Mouse (Mus musculus) neural tube, embryonic 10.5 days (tissue): Measurements from ENCODE around the gene Rabgef1.

ENCODE experiments used
- DNase-seq: peaks from one replicate; pipeline ENCODE4 v3.0.0-alpha.2; 2017; ENCODE audit warnings: low spot score; ENCODE audit errors: extremely low spot score

Rabgef1 gene

DNA sequence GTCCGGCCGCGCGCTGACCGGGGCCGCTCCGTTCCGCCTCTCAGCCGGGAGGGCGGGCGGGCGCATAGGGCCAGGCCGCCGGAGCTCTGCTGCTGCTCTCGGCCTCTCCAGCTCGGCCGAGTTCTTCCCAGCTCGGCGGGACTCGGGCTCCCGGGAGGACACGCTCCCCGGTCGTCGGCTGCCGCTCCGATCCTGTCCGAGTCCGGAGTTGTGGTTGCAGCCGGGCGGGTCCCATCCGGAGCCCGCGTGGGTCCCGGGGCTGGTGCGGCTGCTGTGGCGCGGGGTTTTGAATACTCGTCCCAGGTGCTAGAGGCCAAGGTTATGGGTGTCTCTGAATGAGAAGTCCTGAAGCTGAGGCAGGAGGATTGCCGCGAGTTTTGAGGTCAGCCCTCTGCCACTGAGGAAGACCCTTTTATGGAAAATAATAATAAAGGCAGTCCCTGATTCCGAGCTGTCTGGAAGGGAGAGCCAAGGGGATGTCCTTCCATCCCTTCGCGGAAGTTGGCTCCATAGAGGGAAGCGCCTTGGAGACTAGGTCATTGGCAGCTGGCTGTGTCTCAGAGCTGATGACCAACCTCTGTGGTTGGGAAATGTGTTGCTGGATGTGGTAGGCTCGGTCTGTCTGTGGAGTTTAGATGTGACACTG, 481 bp downstream of the Rabgef1 start:
- no peak for DNase-seq

DNA sequence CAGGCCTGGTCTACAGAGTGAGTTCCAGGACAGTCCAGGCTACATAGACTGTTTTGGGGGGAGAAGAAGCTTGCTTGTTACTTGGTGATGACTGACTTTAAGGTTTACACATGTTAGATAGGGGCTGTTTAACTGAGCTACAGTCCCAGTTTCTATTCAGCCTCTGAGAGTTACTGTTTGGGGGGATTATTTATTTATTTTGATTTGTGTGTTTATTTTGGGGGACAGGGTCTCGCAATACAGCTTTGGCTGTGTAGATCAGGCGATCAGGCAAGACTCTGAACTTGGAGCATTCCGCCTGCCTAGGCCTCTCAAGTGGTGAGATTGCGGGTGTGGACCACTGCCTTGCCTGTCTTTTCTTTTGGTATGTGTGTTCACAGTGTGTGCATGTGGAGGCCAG, 1.4 kb downstream of the Rabgef1 start:
- no peak for DNase-seq

DNA sequence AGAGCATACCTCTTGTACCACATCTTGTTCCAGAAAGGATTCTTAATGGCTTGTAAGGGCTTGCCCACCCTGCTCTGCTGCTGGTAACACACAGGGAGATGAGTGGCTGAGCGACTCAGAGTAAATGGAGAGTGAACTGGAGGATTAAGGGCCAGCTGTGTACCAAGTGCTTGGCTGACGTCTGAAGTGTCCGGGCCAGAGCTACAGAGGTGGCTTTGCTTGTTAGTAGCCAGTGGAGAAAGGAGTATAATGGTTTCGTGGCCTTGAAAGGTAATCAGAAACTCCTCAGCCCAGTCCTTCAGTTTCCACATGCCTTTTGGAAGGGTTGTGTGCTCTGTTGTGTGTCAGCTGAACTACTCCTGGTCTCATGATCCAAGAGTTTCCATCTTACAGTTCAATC, 6.3 kb downstream of the Rabgef1 start:
- DNase-seq, result no peak

DNA sequence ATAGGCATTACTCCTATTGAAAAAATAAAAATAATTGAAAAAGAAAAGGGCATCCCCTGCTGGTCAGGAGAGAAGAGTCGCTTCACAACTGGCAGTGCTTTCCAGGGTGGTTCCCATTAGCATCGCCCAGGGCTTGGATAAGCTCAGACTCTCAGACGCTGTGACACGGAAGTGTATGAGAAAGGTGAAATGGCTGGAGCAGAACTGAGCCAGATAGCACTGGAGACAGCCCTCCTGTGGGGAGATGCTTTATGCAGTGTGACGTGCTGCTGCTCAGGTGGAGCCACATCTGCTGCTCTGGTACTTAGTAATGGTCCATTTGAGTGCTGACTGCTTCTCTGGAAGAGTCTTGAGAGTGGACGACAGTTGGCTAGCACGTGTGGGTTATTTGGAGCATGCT, 8.8 kb downstream of the Rabgef1 start:
- DNase-seq, result no peak

DNA sequence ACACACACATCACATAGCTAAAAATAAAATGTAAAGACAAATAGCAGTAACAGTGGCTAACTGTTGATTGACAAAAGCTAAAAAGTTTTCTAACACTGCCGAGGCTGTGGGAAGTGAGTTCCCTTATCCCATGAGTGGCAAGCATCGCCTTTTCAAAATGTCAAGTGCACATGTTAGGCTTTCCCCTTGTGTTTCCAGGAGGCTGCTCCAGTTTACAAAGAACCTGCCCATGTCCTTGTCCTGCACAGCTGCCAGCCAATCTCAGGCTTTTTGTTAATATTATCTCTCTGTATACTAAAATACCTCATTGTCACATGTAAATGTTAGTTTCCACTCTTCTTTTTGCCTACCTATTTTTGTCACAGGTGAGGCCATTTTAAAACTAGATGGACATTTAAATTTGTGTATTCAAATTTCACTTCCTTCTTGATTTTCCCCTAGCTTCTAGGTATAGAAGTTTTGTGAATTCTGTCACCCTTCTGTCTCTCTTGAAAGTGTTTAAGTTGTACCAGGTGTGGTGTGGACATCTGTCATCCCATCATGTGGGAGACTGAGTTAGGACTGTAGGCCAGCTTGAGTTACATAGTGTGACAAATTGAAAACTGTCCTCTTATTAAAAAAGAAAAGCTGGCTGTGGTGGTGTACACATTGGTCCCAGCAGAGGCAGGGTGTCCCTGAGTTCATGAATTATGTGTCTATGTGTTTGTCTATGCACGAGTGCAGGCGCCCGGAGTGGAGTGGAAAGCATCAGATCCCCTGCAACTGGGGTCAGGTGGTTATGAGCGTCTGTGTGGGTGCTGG, 10.3 kb downstream of the Rabgef1 start:
- DNase-seq, result no peak

DNA sequence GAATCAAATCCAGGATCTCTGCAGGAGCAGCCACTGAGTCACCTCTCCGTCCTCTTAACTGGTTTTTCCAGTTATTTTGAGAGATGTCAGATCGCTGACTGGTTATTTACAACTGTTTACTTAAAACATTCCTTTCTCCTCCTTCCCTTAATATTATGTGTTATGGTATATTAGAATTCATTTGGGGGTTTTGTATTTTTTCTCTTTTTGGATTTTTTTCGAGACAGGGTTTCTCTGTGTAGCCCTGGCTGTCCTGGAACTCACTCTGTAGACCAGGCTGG, 10.9 kb downstream of the Rabgef1 start:
- no peak for DNase-seq

DNA sequence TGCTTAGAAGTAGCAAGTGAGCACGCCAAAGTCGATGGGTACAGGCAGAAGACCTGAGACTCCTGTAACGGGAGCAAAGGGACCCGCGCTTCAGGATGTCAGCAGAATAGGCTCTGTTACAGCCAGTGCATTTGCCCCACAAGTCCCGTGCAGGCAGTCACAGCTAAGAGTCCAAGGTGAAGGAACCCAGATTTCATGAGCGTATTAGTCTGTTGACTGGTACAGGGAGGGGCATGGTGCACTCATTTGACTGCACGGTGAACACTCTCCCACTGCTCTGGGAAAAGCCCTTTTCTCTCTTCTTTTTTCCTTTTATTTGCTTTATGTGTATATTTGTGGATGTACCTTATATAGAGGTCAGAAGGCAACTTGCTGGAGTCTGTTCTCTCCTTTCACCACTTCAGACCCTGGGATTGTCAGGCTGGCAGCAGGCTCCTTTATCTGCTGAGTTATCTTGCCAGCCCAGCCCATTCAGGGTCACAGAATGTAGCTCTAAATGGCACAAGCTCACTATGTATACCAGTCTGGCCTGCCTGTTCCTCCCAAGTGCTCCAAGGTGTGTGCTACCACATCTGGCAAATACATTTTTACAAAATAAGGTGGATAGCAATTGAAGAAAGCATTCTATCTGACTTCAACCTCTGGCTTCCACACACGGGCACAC, 12.7 kb downstream of the Rabgef1 start:
- no peak for DNase-seq

DNA sequence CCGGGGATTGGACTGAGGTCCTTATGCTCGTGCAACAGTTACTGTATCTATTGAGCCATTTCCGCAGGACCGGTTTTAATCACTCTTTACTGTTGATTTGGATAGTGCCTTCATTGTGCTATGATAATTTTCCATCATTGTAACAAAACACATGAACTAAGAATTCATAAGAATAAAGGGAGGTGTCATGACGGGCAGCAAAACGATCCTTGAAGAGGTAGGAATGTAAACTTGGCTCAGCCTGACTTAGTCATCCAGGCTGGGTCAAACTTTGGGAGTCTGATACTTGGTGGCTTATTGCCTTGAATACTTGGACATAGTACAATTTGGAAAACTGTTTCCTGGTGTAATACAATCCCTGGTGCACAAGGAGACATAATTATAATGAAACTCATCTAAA, 13.7 kb downstream of the Rabgef1 start:
- no peak for DNase-seq

DNA sequence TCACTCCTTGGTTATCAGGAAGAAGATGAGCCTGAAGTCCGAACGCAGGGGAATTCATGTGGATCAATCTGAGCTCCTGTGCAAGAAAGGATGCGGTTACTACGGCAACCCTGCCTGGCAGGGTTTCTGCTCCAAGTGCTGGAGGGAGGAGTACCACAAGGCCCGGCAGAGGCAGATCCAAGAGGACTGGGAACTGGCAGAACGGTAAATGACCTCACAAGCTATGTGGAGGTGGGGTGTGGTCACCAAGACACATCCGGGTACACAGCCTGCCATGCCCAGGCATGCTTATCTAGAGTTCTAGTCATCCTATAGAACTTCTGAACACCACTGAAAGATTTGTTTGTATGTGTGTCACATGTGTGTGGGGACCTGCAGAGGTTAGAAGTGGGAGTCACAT, 15.8 kb downstream of the Rabgef1 start:
- DNase-seq, result no peak

DNA sequence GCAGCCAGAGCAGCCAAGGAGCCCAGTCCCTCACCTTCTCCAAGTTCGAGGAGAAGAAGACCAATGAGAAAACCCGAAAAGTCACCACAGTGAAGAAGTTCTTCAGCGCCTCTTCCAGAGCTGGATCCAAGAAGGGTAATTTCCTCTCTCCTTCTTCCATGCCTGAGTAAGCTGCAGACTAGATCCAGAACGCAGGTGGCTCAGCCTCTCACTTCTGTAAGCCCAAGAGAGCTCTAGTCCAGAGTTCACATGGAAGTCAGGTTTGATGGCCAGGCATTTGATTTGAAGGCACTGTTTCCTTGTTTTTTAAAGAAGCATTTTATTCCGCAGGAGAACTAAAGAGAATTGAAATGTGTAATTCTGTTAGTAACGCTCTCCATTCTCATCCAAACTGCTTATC, 19.3 kb downstream of the Rabgef1 start:
- DNase-seq, result no peak

DNA sequence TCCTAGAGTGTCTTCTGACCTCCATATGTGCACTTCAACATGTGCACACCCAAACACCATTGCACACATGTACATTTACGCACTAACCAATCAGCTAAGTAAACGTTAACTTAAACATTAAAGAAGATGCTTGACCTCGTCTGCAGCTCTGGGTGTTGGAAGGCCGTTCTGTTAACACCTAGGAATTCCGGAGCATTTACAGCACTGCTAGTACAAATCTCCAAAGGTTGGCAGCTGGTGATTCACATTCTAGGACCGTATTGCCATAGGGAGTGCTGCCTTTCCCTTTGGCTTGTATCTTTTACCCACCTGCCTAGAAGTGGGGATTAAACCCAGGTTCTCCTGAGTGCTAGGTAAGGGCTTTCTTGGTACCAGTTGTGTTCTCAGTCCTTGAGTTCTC, 20.3 kb downstream of the Rabgef1 start:
- no peak for DNase-seq

DNA sequence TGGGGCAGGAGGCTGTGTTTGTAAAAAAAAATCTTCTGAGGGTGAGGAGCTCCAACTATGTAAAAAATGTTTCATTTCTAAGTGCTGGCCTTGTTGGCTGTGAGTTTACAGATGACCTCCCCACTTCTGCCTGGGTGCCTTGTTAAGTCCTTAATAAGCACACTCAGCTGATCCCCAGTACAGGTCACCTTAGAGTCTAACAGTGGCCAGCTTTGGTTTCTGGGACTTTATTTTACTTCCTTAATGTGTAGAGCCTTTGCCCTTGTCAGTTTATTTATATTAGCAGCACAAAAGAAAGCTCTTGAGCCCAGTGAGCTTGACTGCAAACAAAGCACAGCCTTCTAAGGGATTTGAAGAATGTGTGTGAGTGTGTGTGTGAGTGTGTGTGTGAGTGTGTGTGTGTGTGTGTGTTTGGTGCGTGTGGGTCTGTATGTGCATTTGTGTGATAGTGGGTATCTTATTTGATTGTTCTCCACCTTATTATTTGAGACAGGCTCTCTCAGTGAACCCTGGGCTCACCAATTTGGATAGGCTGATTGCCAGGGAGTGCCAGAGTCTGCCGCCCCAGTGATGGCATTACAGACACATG, 20.9 kb downstream of the Rabgef1 start:
- DNase-seq, result no peak

DNA sequence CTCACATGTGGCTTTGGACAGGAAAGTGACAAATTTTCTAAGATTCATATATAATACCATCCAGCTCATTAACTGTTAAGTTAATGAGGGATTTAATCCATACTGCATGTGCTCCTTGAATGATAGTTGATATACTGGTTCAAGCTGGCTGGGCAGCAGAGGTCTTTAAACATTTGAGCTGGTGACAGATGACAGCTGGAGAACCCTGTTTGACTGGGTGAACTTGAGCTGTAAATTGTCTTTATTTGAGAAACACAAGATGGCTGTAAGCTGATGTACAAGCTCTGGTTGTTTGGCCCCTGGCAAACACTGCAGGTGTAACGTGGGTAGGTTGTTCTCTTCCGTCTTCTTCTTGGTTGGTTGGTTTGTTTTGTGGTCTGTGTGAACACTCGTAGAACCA, 22.2 kb downstream of the Rabgef1 start:
- DNase-seq, result no peak

DNA sequence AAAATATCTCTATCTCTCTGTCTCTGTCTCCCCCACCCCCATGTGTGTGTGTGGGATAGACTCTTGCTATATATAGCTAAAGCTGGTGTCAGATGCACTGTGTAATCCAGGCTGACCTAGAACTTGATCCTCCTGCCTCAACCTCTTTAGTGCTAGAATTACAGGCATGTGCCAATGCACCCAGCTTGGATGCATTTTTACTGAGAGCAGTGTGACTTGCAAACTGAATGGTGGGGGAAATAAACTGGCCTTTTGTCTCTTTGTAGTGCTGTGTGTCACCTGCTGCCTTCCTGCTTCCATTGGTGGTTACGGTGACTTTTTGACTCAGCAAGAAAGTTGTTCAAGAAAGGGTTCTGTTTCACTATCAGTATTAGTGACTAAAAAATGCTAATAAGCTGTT, 24.7 kb downstream of the Rabgef1 start:
- no peak for DNase-seq

DNA sequence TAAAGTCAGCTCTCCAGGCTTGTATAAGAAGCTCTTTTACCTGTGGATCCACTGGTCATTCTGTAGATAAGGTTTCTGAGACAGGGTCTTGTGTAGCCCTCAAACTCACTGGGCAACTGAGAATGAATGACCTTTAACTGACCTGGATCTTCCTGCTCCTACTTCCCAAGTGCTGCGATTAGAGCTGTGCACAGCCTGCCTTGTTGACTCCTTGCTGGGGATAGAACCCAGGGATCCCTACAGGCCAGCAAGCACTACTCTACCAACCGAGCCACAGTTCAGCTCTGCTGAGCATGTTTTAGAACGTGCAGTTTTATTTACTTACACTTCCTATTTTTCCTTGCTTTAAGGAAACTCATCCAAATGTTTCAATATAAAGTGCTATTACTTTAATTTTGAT, 25.9 kb downstream of the Rabgef1 start:
- no peak for DNase-seq

DNA sequence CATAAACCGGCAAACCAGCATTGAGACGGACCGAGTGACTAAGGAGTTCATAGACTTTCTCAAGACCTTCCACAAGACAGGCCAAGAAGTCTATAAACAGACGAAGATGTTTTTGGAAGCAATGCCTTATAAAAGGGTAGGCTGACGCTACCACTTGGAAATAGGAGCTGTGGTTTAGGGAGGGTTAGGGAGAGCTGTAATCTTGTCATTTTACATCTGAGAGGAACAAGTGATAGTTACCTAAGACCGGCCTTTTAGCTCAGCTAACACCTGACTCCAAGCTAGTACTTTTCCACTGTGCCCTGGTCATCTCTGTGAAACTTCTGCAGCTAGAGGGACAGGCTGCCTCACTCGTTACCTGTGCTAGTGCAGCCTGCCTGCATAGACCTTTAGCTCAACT, 26.4 kb downstream of the Rabgef1 start:
- no peak for DNase-seq

DNA sequence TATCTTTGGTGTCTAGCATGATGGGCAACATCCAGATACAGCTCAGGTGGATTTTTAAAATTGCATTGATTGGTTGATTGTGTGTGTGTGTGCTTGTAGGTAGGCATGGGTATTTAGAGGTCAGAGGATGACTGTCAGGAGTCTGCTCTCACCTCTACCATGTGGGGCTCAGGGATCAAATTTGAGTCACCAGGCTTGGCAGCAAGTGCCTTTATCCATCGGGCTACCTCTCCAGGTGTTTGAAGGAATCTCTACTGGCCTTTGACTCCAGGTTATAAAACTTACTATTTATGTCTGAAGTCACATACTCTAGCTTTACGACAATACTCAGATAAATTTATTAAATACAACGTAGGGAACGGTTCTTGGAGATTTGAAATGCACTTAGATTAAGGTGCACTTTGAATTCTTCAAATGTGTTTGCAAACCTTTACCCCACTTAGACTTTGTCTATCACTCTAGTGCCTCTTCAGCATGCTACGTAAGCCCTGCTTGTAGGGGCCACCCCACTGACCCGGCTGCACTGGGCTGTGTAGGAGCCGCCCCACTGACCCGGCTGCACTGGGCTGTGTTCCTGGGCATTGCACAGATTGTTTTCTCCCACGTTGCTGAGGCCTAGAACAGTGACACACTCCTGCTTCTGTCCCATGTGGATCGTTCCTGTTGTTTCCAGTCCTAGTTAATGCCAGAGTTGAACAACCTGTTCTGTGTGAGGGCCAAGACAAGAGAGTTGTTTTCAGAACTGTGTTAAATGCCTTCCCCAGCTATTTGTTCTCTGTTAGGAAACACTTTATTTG, 28.8 kb downstream of the Rabgef1 start:
- DNase-seq, result no peak

DNA sequence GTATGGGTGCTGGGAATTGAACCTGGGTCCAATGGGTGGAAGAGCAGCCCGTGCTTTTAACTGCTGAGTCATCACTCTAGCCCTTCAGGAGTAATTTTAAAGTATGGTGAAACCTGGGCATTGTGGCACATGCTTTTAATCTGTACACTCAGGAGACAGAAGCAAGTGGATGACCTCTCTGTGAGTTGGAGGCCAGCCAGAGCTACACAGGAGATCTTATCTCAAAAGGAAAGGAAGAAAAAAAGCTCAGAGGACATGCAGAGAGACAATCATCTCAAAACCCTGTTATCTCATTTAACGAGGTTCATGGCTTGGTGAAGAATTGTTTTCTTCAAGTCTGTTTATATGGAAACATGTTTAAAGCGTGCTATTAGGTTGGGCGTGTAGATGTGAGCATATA, 32.4 kb downstream of the Rabgef1 start:
- DNase-seq, result no peak

DNA sequence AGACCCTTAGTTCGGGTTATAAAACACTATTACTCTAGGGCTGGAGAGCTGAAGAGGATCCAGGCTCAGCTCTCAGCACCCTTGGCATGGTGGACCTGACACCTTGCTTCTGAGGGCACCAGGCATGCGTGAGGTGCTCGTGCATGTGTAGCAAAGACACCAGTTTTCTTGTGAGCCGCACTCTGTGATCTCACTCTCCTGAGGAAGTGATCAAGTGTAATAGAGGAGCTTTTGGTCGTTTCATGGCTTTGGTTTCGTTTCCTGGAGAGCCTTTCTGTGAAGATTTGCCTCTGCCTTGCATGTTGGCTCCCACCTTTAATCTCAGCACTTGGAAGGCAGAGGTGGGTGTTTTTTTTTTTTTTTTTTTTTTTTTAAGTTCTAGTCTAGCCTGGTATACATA, 33.0 kb downstream of the Rabgef1 start:
- no peak for DNase-seq

DNA sequence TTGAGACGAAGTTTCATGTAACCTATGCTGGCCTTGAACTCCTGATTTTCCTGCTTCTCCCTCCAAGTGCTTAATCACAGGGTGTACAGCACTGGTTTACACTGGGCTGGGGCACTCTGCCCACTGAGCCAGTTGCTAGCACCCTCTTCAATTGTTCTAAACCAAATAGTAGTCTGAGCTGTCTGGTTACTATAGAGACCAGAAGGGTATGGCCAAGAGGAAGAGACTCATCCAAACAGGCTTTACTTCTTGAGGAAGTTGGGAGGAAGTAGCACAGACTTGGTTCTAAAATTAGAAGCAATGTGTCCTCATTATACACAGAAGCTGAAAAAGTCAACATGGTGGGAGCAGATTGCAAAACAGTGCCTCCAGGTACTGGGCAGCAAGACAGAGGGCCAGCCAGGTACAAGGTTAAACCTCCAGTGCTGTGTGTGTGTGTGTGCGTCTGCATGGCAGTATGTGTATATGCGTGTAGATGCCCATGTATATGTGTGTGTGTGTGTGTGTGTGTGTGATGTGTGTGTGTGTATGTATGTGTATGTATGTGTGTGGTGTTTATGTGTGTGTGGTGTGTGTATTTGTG, 33.9 kb downstream of the Rabgef1 start:
- DNase-seq, result no peak

DNA sequence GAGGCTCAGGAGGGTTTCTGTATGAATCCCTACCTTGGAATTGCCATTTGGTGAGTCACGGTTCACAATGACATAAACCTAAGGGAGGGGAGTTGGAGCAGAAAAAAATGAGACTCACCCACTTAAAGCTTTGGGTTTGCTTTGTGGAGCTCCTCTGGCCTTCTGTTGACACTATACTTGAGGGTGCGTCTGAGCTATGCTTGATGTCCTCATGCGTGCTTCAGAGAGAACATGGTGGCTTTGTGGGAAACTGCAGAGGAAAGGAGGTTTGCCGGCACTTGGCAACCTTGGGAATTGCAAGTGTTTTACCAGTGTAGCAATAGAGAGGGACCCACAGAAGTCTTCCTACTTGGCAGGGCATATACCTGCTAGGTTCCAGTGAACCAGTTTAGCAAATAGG, 35.7 kb downstream of the Rabgef1 start:
- no peak for DNase-seq
